Mouse (Mus musculus): ENCODE measurements around the gene Zrsr1. TPM values are rescaled to one million over a fixed set of nuclear protein-coding genes. Genes with fewer than 3 reads are reported as not detected.

Gene Zrsr1
- 39.5 TPM for polyA plus RNA-seq (2014; fragmentation: Illumina TruSeq; extraction: RNeasy Lipid Tissue Mini Kit (QIAGEN cat#74804); ENCODE audit: low read depth, low replicate concordance)

GRCm38 (mm10) chr11:22971835-22972709 lies at the start of gene Zrsr1:
Gene Zrsr1, plus strand, starts transcription at chr11:22972005.

GRCm38 (mm10) chr11:22981984-22982757 lies 10.4 kb downstream of the Zrsr1 start, which contains the start of the genes Gm28048 and Commd1:
Gene Gm28048, minus strand, starts transcription at chr11:22982090.
Gene Commd1, minus strand, starts transcription at chr11:22982382.

GRCm38 (mm10) chr11:22990393-22991126 lies 18.8 kb downstream of the Zrsr1 start, which contains the start of gene Cct4:
Gene Cct4, plus strand, starts transcription at chr11:22990519.

GRCm38 (mm10) chr11:23007481-23008180 lies 35.8 kb downstream of the Zrsr1 start, which contains the start of gene Fam161a:
Gene Fam161a, plus strand, starts transcription at chr11:23007531.

Other genes with a start within 250 kb of the Zrsr1 start
- 9.7 TPM for gene B3gnt2, start 111.0 kb upstream of the Zrsr1 start, polyA plus RNA-seq (2014; fragmentation: Illumina TruSeq; extraction: RNeasy Lipid Tissue Mini Kit (QIAGEN cat#74804); ENCODE audit: low read depth, low replicate concordance)
- gene Gm28048, start 10.1 kb downstream of the Zrsr1 start, polyA plus RNA-seq (2014; fragmentation: Illumina TruSeq; extraction: RNeasy Lipid Tissue Mini Kit (QIAGEN cat#74804); ENCODE audit: low read depth, low replicate concordance), result 87.9 TPM
- 73.3 TPM for gene Commd1, start 10.4 kb downstream of the Zrsr1 start, polyA plus RNA-seq (2014; fragmentation: Illumina TruSeq; extraction: RNeasy Lipid Tissue Mini Kit (QIAGEN cat#74804); ENCODE audit: low read depth, low replicate concordance)
- 355 TPM for gene Cct4, start 18.5 kb downstream of the Zrsr1 start, polyA plus RNA-seq (2014; fragmentation: Illumina TruSeq; extraction: RNeasy Lipid Tissue Mini Kit (QIAGEN cat#74804); ENCODE audit: low read depth, low replicate concordance)
- 11.0 TPM for gene Fam161a, start 35.5 kb downstream of the Zrsr1 start, polyA plus RNA-seq (2014; fragmentation: Illumina TruSeq; extraction: RNeasy Lipid Tissue Mini Kit (QIAGEN cat#74804); ENCODE audit: low read depth, low replicate concordance)

All from kidney, adult 10 weeks (tissue).